Mouse (Mus musculus): ENCODE measurements around the gene Pfdn6. TPM values are rescaled to one million over a fixed set of nuclear protein-coding genes. Genes with fewer than 3 reads are reported as not detected.
A peak's percentile ranks its signal among the peaks of the same experiment; 100 is the strongest.
"Not testable (repeated sequence)": the region's sequence is repeated elsewhere in the genome, so short reads cannot be mapped to it uniquely, and the experiment has no call there.

Gene Pfdn6
- total RNA-seq, 1 experiment from 2014 or later, result 102 TPM

DNA sequence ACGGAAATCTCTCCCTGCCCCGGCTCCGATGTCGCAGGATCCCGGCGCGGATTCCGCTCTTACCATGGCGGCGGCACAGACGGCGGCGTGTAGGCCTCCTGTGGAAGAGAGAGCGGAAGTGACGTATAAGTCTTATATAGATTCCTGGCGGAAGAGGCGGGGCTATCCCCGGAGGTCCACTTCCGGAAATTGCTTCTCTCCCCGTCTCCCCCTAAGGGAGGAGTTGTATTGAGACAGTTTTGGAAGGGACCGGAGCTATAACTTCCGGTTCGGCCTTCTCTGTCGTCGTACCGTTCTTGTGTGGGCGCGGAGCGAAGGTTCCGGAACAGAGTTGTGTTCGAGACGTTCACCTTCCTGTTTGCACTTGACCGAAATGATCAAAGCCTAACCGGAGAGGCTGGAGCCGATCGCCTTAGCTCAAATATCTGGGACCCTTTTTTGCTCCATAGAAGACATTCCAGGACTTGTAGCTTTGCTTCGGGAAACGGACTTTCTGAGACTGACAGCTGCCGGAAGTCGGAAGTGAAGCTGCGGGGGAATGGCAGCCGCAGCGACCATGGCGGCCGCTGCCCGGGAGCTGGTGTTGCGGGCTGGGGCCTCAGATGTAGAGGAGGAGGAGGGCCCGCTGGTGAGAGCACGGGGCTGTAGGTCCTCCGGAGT, 15.5 kb upstream of the Pfdn6 start, which contains the start of the genes Vps52 and Rps18:
Vps52 (plus strand) TSS at position 258 of the 660 bp plus-strand sequence.
Rps18 (minus strand) TSS at position 447 of the 660 bp plus-strand sequence.
- DNase-seq, result peak; percentile 83

DNA sequence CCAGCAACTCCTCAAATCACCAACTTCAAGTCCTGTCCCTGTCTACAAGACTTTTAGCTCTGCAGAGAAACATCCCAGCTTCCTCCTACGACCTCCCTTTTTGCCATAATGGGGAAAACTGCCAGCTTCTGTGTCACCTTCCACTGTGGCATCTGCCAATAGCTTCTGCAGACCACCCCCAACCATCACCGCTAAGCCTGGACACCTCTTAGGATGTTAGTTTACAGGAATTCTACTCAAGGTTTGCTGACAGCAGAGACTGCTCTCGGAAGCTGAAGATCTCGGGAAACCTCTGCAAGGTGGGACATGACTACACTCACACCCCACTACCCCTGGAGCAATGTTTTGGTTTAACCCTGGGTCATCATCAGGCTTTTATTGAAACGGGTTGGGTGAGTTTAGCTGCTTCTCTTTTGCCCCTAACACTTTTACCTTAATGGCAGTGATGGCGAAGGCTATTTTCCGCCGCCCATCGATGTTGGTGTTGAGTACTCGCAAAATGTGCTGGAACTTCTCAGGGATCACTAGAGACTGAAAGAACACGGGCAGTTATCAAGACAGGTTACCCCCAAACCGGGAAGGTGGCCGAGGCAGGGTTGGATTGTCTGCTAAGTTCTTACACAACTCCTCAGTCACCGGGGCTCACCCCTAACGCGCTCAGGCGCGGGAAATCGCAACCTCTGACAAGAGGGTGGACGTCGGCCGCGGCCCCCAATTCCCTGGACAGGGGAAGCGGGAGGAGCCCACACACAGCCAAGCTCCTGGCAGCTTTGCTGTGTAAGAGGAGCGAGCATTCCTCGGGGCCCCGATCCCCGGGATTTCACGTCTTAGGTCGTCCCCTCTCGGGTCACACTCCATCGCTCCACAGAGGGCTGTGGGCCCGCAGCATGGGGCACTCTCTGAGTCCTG, 14.8 kb upstream of the Pfdn6 start:
- DNase-seq, result peak; percentile 50

DNA sequence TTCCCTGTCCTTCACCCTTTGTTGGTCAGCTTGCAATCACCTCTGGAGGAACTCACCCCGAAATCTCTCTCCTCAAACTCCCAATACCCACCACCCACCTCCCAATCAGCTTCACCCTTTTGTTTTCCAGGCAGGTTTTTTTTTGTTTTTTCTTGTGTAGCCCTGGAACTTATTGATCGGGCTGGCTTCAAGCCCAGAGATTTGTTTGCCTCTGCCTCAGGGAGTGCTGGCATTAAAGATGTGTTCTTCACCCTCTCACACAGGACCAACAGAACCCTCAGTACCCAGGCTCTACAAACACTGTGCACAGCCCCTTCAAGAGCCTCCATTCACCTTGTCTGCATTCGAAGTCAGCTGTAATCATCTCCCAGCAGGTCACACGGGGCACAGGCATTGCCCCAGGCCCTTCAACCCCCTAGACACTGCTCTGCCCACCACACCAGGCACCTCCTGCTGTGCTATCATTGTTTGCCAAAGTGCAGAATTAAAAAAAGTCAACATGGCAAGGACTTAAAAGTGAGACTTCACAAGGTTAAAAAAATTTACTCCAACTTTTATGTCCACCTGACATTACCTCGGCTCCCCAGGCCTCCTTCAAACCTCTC, 13.9 kb upstream of the Pfdn6 start:
- no peak for DNase-seq

GRCm38 (mm10) chr17:33953310-33953709, 13.2 kb upstream of the Pfdn6 start:
- no peak for DNase-seq

GRCm38 (mm10) chr17:33952879-33953278, 12.7 kb upstream of the Pfdn6 start:
- no peak for DNase-seq

GRCm38 (mm10) chr17:33952015-33952414, 11.9 kb upstream of the Pfdn6 start:
- not testable (repeated sequence) for DNase-seq

- peak; percentile 83 for DNase-seq
Measured at GRCm38 (mm10) chr17:33951021-33951946, 11.1 kb upstream of the Pfdn6 start, which contains the start of gene B3galt4. Gene B3galt4, minus strand, starts transcription at chr17:33951488.

- no peak for DNase-seq
Measured at GRCm38 (mm10) chr17:33950131-33950625, 10.0 kb upstream of the Pfdn6 start.

DNA sequence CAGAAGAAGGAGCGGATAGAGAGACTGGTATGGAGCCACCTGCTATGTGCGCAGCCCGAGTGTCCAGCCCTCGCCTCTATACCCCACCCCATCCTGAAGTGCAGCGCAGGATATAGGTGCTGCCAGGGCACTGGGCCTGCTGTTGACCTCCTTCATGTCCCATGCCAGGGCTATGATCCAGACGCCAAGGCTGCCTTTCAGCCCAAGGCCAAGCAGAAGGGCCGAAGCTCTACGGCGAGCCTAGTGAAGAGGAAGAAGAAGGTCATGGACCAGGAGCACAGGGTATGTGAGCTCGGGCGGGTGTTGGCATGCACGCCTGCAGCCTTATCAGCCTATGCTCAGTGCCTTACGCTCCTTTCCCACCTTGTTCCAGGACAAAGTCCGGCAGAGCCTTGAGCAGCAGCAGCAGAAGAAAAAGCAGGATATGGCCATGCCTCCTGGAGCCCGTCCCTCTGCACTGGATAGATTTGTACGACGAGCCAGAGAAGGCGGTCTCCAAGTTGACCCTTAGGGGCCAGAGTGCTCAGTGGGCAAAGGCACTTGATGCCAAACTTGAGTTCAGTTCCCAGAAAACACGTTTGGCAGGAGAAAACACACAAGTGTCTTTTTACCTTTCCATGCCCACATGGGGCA, 8.9 kb upstream of the Pfdn6 start:
- DNase-seq, result no peak

GRCm38 (mm10) chr17:33948090-33948904, 8.2 kb upstream of the Pfdn6 start:
- DNase-seq, result no peak

GRCm38 (mm10) chr17:33947430-33948089, 7.4 kb upstream of the Pfdn6 start:
- no peak for DNase-seq

- DNase-seq, result no peak
Measured at GRCm38 (mm10) chr17:33943454-33943853, 3.3 kb upstream of the Pfdn6 start.

- no peak for DNase-seq
Measured at GRCm38 (mm10) chr17:33941381-33941780, 1.2 kb upstream of the Pfdn6 start.

DNA sequence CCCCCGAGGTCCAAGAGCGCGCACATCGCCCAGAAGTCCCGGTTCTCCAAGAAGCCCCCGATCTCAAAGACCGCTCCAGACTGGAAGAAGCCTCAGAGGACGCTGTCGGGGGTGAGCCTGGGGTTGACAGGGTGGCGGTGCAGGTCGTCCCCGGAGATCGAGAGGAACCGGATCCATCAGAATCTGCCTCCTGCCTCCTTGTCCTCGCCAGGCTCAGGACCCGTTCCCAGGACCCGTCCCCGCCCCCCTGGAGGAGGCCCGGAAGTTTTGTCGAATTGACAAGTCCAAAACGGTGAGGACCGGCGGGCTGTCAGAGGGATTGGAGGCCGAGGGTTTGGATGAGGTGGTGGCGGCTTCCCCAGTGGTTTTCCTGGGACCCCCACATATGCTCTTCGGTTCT, 838 bp upstream of the Pfdn6 start:
- no peak for DNase-seq

DNA sequence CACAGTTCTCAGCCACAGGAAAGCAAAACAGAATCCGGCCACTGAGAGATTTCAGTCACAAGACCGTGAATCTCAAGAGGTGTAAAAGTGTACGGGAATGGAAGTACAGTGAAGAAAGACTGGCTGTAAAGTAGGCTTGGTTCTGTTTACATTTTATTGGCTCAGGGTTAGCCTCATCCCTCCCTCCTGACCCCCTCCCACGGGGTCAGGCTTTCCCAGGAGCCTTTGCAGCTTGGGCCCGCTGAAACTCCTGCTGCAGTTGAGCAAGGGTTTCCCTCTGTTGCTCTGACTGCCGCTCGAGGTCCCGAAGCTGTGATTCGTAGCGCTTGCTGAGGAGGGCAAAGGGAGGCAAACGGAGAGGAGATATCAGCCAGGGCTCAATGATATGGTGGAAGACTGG, 1.4 kb downstream of the Pfdn6 start:
- DNase-seq, result no peak

- no peak for DNase-seq
Measured at GRCm38 (mm10) chr17:33936993-33937392, 3.1 kb downstream of the Pfdn6 start.

DNA sequence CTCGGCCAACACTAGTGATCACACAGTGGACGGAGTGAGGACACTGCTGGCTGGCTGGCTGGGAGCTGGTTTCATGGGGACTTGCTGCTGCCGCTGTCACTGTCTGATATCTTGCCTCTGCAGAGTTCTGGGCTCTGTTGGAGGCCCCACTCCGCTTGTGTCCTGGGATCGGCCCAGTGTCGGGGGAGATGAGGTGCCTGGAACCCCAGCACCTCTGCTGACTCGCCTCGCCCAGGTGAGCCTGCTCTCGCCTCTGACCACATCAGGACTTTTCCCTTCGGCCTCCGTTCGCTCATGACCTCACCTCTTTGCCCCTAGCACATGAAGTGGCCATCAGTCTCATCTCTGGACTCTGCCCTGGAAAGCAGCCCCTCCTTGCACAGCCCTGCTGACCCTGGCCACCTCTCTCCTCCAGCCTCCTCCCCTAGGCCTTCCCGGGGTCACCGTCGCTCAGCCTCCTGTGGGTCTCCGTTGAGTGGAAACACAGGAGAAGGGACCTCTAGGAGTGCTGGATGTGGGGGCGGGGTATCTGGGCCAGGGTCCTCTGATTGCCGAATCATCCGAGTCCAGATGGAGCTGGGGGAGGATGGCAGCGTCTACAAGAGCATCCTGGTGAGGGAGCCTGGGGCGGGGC, 4.6 kb downstream of the Pfdn6 start:
- DNase-seq, result no peak

- no peak for DNase-seq
Measured at GRCm38 (mm10) chr17:33932970-33933369, 7.2 kb downstream of the Pfdn6 start.

DNA sequence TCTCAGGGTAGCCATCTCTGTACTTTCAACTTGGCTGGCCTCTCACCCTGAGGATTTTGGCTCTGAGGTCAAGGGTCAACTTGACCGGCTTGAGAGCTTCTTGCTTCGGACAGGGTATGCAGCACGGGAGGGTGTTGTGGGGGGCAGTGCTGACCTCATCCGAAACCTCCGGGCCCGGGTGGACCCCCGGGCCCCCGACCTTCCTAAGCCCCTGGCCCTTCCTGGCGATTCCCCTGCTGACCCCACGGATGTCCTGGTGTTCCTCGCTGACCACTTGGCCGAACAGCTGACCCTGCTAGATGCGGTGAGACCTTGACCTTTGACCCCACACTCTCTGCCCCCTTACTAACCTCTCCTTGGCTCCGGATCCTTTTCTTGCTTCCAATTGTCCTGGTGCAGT, 7.7 kb downstream of the Pfdn6 start:
- DNase-seq, result no peak

Measured in adrenal gland, postnatal 25 days (tissue).